ENCODE assay signal across 17 mouse cellular contexts in the genomic region with DNA sequence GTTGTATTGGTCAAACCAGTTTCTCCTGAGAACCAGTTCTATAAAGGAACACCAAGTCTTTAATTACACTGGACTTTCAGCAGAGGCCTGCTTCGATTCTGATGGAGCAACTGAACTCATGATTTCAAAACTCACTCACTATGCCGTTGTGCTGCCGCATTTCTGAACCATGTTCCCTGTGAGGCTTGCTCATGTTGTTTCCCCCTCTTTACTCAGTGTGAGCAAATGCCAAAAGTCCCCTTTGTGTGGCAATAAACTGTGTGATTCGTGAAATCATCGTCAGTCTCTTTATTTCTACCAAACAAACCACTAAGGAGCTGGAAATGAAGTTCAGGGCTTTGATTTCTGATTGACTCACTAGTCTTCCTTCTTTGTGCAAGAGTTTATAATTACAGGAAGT. TPM values are rescaled to one million over a fixed set of nuclear protein-coding genes. Genes with fewer than 3 reads are reported as not detected.
A peak's percentile ranks its signal among the peaks of the same experiment; 100 is the strongest.
DNase-seq lines count a peak whose midpoint lies in the region; ATAC-seq lines count a peak whose summit lies in the region.
"Had no signal": no experiment of that assay in that cellular context is flagged by ENCODE, and none has a peak within 500 bp of the region (broad histone marks: within the 10 kb centered on the region; RNA-seq: fewer than 3 reads in every experiment).

No protein-coding gene starts in this region.

- intact Hi-C loops in heart, postnatal 25 days (cut with DNase I) = loop anchor here (5.0 kb wide), 1 partner anchor 41 kb away; no protein-coding TSS in a partner anchor
- intact Hi-C loops in left cerebral cortex, postnatal 14 days (cut with DNase I) = loop anchor here (5.0 kb wide), 1 partner anchor 74 kb away; a partner anchor contains a TSS

- no peak overlapping the region for H3K9ac ChIP-seq in liver, embryonic 15.5 days
- no peak overlapping the region for H3K9ac ChIP-seq in liver, embryonic 11.5 days (ENCODE audit: low read depth, low read length)
- H3K9ac ChIP-seq in liver, embryonic 16.5 days (ENCODE audit: low read depth, low read length) = no peak overlapping the region
- H3K9ac ChIP-seq: hindbrain, embryonic 12.5 days; stomach, embryonic 15.5 days had no signal

- peak overlapping the region; percentile 60; the same call in 1 of the 2 replicates for H3K27ac ChIP-seq in liver, embryonic 15.5 days (replicated peaks)
- H3K27ac ChIP-seq in liver, embryonic 11.5 days (ENCODE audit: low read depth, low read length) = no peak overlapping the region
- peak overlapping the region; percentile 44; the same call in 1 of the 2 replicates for H3K27ac ChIP-seq in embryonic facial prominence, embryonic 10.5 days (replicated peaks)
- H3K27ac ChIP-seq in liver, embryonic 16.5 days (ENCODE audit: low read length) = peak overlapping the region; percentile 23

- H3K4me3 ChIP-seq in liver, embryonic 15.5 days (replicated peaks) = no peak overlapping the region
- no peak overlapping the region for H3K4me3 ChIP-seq in liver, embryonic 11.5 days (ENCODE audit: low read depth, low read length)
- no peak overlapping the region for H3K4me3 ChIP-seq in embryonic facial prominence, embryonic 10.5 days
- H3K4me3 ChIP-seq in liver, embryonic 16.5 days (ENCODE audit: low read depth, low read length) = no peak overlapping the region

- H3K9me3 ChIP-seq in liver, embryonic 15.5 days (replicated peaks) = no peaks in the 10 kb centered on the region
- no peaks in the 10 kb centered on the region for H3K9me3 ChIP-seq in liver, embryonic 11.5 days (ENCODE audit: control insufficient read depth, low read length)
- H3K9me3 ChIP-seq in embryonic facial prominence, embryonic 10.5 days = no peaks in the 10 kb centered on the region
- H3K9me3 ChIP-seq in liver, embryonic 16.5 days (replicated peaks; ENCODE audit: control insufficient read depth, low read length) = no peaks in the 10 kb centered on the region
- H3K9me3 ChIP-seq: embryonic facial prominence, embryonic 13.5 days; heart, embryonic 13.5 days; hindbrain, embryonic 12.5 days; stomach, embryonic 15.5 days had no signal

- no peaks in the 10 kb centered on the region for H3K36me3 ChIP-seq in liver, embryonic 15.5 days (replicated peaks)
- H3K36me3 ChIP-seq in liver, embryonic 11.5 days (ENCODE audit: control insufficient read depth, insufficient read depth, low read length) = no peaks in the 10 kb centered on the region
- no peaks in the 10 kb centered on the region for H3K36me3 ChIP-seq in embryonic facial prominence, embryonic 10.5 days (replicated peaks)
- no peaks in the 10 kb centered on the region for H3K36me3 ChIP-seq in liver, embryonic 16.5 days (ENCODE audit: control insufficient read depth, insufficient read depth)
- H3K36me3 ChIP-seq: embryonic facial prominence, embryonic 13.5 days; heart, embryonic 13.5 days; hindbrain, embryonic 12.5 days; stomach, embryonic 15.5 days had no signal

- ATAC-seq in liver, embryonic 15.5 days (ENCODE audit: insufficient read depth) = no peak
- no peak for ATAC-seq in liver, embryonic 11.5 days (replicated peaks; ENCODE audit: low FRiP score)
- no peak for ATAC-seq in liver, embryonic 16.5 days (ENCODE audit: low read depth)
- ATAC-seq in neutrophil, adult 5-6 weeks (ENCODE audit: extremely low read depth, insufficient number of reproducible peaks, low FRiP score, poor library complexity, severe bottlenecking) = peak; percentile 38
- no peak for ATAC-seq in erythroblast, adult 5-6 weeks (replicated peaks; ENCODE audit: low FRiP score, poor library complexity, severe bottlenecking)
- ATAC-seq: activated CD4-positive, CD25-positive, alpha-beta regulatory T cell, adult 4 months; forebrain, embryonic 16.5 days had no signal

- peaks cover 48% of the 10 kb centered on the region for H3K4me1 ChIP-seq in liver, embryonic 15.5 days (replicated peaks)
- H3K4me1 ChIP-seq in liver, embryonic 11.5 days (replicated peaks; ENCODE audit: control insufficient read depth, insufficient read depth, low read length) = peaks cover 24% of the 10 kb centered on the region
- peaks cover 49% of the 10 kb centered on the region for H3K4me1 ChIP-seq in embryonic facial prominence, embryonic 10.5 days
- peaks cover 25% of the 10 kb centered on the region for H3K4me1 ChIP-seq in liver, embryonic 16.5 days (ENCODE audit: control insufficient read depth, low read depth, low read length)

- WGBS in liver, embryonic 15.5 days (ENCODE audit: insufficient replicate concordance) = 50% methylated on average over 5 of the region's 5 CpGs
- WGBS in liver, embryonic 11.5 days = 75% methylated on average over 5 of the region's 5 CpGs
- WGBS in embryonic facial prominence, embryonic 10.5 days = 84% methylated on average over 5 of the region's 5 CpGs
- 44% methylated on average over 5 of the region's 5 CpGs for WGBS in liver, embryonic 16.5 days (ENCODE audit: insufficient replicate concordance)

- DNase-seq in liver, embryonic 11.5 days (ENCODE audit: low spot score) = no peak
- DNase-seq in embryonic facial prominence, embryonic 10.5 days (ENCODE audit: low spot score) = no peak
- DNase-seq in heart, postnatal 25 days (ENCODE audit: low spot score) = no peak
- no peak for DNase-seq in left cerebral cortex, postnatal 14 days (ENCODE audit: low spot score in 2 of 2)
- DNase-seq: gastrocnemius, postnatal 14 days; kidney, adult 9 months; right cerebral cortex, postnatal 14 days had no signal

- no peaks in the 10 kb centered on the region for H3K27me3 ChIP-seq in liver, embryonic 15.5 days
- H3K27me3 ChIP-seq in liver, embryonic 11.5 days (replicated peaks; ENCODE audit: control insufficient read depth, insufficient read depth, low read length) = no peaks in the 10 kb centered on the region
- no peaks in the 10 kb centered on the region for H3K27me3 ChIP-seq in embryonic facial prominence, embryonic 10.5 days (replicated peaks; ENCODE audit: low read depth, poor library complexity, severe bottlenecking)
- H3K27me3 ChIP-seq in liver, embryonic 16.5 days (ENCODE audit: control insufficient read depth, insufficient read depth, low read depth, low read length) = no peaks in the 10 kb centered on the region; the same call in 1 of the 2 replicates
- H3K27me3 ChIP-seq: embryonic facial prominence, embryonic 13.5 days; hindbrain, embryonic 12.5 days; stomach, embryonic 15.5 days had no signal

- H3K4me2 ChIP-seq in liver, embryonic 15.5 days = peak overlapping the region; percentile 0; the same call in 1 of the 2 replicates
- H3K4me2 ChIP-seq in liver, embryonic 11.5 days = no peak overlapping the region
- no peak overlapping the region for H3K4me2 ChIP-seq in liver, embryonic 16.5 days (ENCODE audit: low read depth, low read length)

RNA-seq across cellular contexts. Expression of a gene that starts 1.2 kb away (rescaled TPM):
- polyA plus RNA-seq in liver, embryonic 15.5 days (2015; fragmentation: Nextera tagmentation; extraction: Ambion mirVana) = 16.0 and 18.8 TPM in 2 replicates
- polyA plus RNA-seq in liver, embryonic 11.5 days (2014; fragmentation: Nextera tagmentation; extraction: Ambion mirVana) = 27.5 and 29.6 TPM in 2 replicates
- 23.1 and 23.4 TPM in 2 replicates for polyA plus RNA-seq in embryonic facial prominence, embryonic 10.5 days (2016; fragmentation: Nextera tagmentation; extraction: Ambion mirVana)
- 13.2 and 15.3 TPM in 2 replicates for polyA plus RNA-seq in liver, embryonic 16.5 days (2015; fragmentation: Nextera tagmentation; extraction: Ambion mirVana)
- 478 and 497 TPM in 2 replicates for total RNA-seq in neutrophil, adult 5-6 weeks (2017)
- 1 to 10 TPM; 7.5 to 9.5 TPM for total RNA-seq in heart, postnatal 25 days (2021)
- total RNA-seq in left cerebral cortex, postnatal 14 days (2021) = 10 to 100 TPM; 24.3 to 29.3 TPM
- 8.6 and 11.5 TPM in 2 replicates for total RNA-seq in erythroblast, adult 5-6 weeks (2015; ENCODE audit: low replicate concordance)
- total RNA-seq in erythroblast, adult 5-6 weeks (2017; ENCODE audit: low replicate concordance) = 12.0 and 14.9 TPM in 2 replicates

RNA-seq across cellular contexts. Expression of a gene that starts 43.7 kb away (rescaled TPM):
- polyA plus RNA-seq in liver, embryonic 15.5 days (2015; fragmentation: Nextera tagmentation; extraction: Ambion mirVana) = 8.0 and 8.1 TPM in 2 replicates
- polyA plus RNA-seq in liver, embryonic 11.5 days (2014; fragmentation: Nextera tagmentation; extraction: Ambion mirVana) = 24.3 and 26.3 TPM in 2 replicates
- polyA plus RNA-seq in embryonic facial prominence, embryonic 10.5 days (2016; fragmentation: Nextera tagmentation; extraction: Ambion mirVana) = 23.2 and 25.3 TPM in 2 replicates
- polyA plus RNA-seq in liver, embryonic 16.5 days (2015; fragmentation: Nextera tagmentation; extraction: Ambion mirVana) = 4.5 and 5.6 TPM in 2 replicates
- total RNA-seq in neutrophil, adult 5-6 weeks (2017) = 20.6 and 22.5 TPM in 2 replicates
- 10 to 100 TPM; 12.9 to 14.7 TPM for total RNA-seq in heart, postnatal 25 days (2021)
- 10 to 100 TPM; 23.1 to 25.9 TPM for total RNA-seq in left cerebral cortex, postnatal 14 days (2021)
- total RNA-seq in erythroblast, adult 5-6 weeks (2015; ENCODE audit: low replicate concordance) = 4.0 and 7.9 TPM in 2 replicates
- total RNA-seq in erythroblast, adult 5-6 weeks (2017; ENCODE audit: low replicate concordance) = 4.1 and 9.5 TPM in 2 replicates

Comparison
In these comparisons a context has a peak if more than half of its experiments do, and no peak if none do; other contexts are left out.
1. RNA of a gene that starts 1.2 kb away (total RNA-seq): 478 to 497 TPM in neutrophil, adult 5-6 weeks; 24.3 to 29.3 TPM in left cerebral cortex, postnatal 14 days, 8.6 to 14.9 TPM in erythroblast, adult 5-6 weeks and 7.5 to 9.5 TPM in heart, postnatal 25 days; every median in the first group is over 10 times any median in the second.